Comparison of ENCODE assay signal across 8 mouse cellular contexts in the genomic region with DNA sequence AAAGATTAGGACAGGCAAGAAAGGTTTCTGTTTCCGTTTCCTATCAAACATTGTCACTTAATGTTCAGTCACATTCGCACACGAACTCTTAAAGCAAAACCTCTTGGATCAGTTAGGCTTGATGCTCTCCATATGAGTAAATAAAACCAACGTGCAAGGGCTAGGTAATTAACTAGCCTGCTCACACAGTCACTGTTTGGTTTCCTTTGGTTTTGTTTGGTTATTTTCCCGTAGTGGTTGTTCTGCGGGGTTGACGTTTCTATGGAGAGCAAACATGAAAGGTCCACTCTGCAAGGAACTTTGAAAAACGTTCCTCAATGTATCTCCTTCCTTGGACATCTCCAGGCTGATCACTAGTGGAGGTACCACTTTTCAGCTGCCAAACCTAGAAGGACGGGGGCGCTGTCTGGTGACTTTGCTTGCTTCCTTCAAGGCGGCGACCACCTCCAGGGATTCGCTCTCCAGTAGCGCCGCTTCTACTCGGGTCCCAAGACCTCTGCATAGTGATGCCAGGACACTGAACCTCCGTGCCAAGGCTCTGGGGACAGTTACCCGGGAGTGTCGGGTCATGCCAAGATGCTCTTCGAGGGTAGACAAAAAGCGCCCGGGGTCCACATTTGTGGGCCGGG. TPM values are rescaled to one million over a fixed set of nuclear protein-coding genes. Genes with fewer than 3 reads are reported as not detected.
DNase-seq lines count a peak whose midpoint lies in the region; ATAC-seq and TF ChIP-seq lines count a peak whose summit lies in the region.

No protein-coding gene starts in this region.

- peak overlapping the region; percentile 93 for H3K4me2 ChIP-seq in hindbrain, embryonic 15.5 days
- peak overlapping the region; percentile 89 for H3K4me2 ChIP-seq in midbrain, embryonic 11.5 days

- peaks cover 9% of the 10 kb centered on the region for H3K4me1 ChIP-seq in hindbrain, embryonic 15.5 days (replicated peaks)
- peaks cover 6% of the 10 kb centered on the region for H3K4me1 ChIP-seq in midbrain, embryonic 11.5 days (ENCODE audit: control insufficient read depth, insufficient read depth, low read length)

- no peaks in the 10 kb centered on the region for H3K36me3 ChIP-seq in hindbrain, embryonic 15.5 days
- H3K36me3 ChIP-seq in midbrain, embryonic 11.5 days (ENCODE audit: control insufficient read depth, insufficient read depth, low read length) = no peaks in the 10 kb centered on the region

- H3K4me3 ChIP-seq in gastrocnemius, adult 2 months = peak overlapping the region; percentile 81
- peak overlapping the region; percentile 56 for H3K4me3 ChIP-seq in hindbrain, embryonic 15.5 days
- H3K4me3 ChIP-seq in midbrain, embryonic 11.5 days (ENCODE audit: low read depth, low read length) = peak overlapping the region; percentile 71

- ATAC-seq in hindbrain, embryonic 15.5 days (ENCODE audit: low FRiP score, low read depth) = peak; percentile 87
- ATAC-seq in midbrain, embryonic 11.5 days (ENCODE audit: low FRiP score) = peak; percentile 85

- 2% methylated on average over 23 of the region's 23 CpGs for WGBS in hindbrain, embryonic 15.5 days
- 3% methylated on average over 23 of the region's 23 CpGs for WGBS in midbrain, embryonic 11.5 days

- peak; percentile 87 for DNase-seq in brain, adult 2 months (ENCODE audit: low read depth, low spot score)
- DNase-seq in cerebellum, postnatal 25 days = peak; percentile 81 to 84
- DNase-seq in gastrocnemius, adult 2 months = peak; percentile 54
- peak; percentile 66 to 77 for DNase-seq in left cerebral cortex, postnatal 25 days (ENCODE audit: low spot score in 2 of 2)
- peak; percentile 93 for DNase-seq in midbrain, embryonic 11.5 days (ENCODE audit: low spot score, missing footprints)
- peak; percentile 51 for DNase-seq in testis, postnatal 10 days (ENCODE audit: low spot score)
- DNase-seq in B cell, adult 2 months = no peak

- no peaks in the 10 kb centered on the region for H3K27me3 ChIP-seq in hindbrain, embryonic 15.5 days
- no peaks in the 10 kb centered on the region for H3K27me3 ChIP-seq in midbrain, embryonic 11.5 days (ENCODE audit: control insufficient read depth, insufficient read depth, low read length)

- peak overlapping the region; percentile 75 for H3K27ac ChIP-seq in gastrocnemius, adult 2 months
- peak overlapping the region; percentile 99 for H3K27ac ChIP-seq in hindbrain, embryonic 15.5 days (replicated peaks)
- peak overlapping the region; percentile 90 for H3K27ac ChIP-seq in midbrain, embryonic 11.5 days (ENCODE audit: low read depth, low read length)

- H3K9ac ChIP-seq in hindbrain, embryonic 15.5 days = peak overlapping the region; percentile 90
- H3K9ac ChIP-seq in midbrain, embryonic 11.5 days (ENCODE audit: low read length) = peak overlapping the region; percentile 80

- intact Hi-C loops in gastrocnemius, adult 2 months (cut with DNase I) = no loop called here
- intact Hi-C loops in left cerebral cortex, postnatal 25 days (cut with DNase I) = loop anchor here (2.0 to 5.0 kb wide), 2 partner anchors 92 to 786 kb away; no protein-coding TSS in a partner anchor

- TF ChIP-seq CTCF in gastrocnemius, adult 2 months (IDR thresholded peaks at IDR 0.05) = peak; percentile 36; the same call in 1 of the 2 replicates

- no peaks in the 10 kb centered on the region for H3K9me3 ChIP-seq in hindbrain, embryonic 15.5 days
- H3K9me3 ChIP-seq in midbrain, embryonic 11.5 days (ENCODE audit: control insufficient read depth, low read length) = no peaks in the 10 kb centered on the region

RNA-seq across cellular contexts. Expression of a gene that starts 0.7 kb away (rescaled TPM):
- total RNA-seq in gastrocnemius, adult 2 months (2021) = 1 to 10 TPM; 1.0 to 4.4 TPM
- 54.5 and 60.6 TPM in 2 replicates for polyA plus RNA-seq in hindbrain, embryonic 15.5 days (2015; fragmentation: Nextera tagmentation; extraction: Ambion mirVana)
- 10 to 100 TPM; 92.2 to 94.0 TPM for total RNA-seq in left cerebral cortex, postnatal 25 days (2021)
- 12.2 and 15.3 TPM in 2 replicates for polyA plus RNA-seq in midbrain, embryonic 11.5 days (2014; fragmentation: Nextera tagmentation; extraction: Ambion mirVana)

Comparison
In these comparisons a context has a peak if more than half of its experiments do, and no peak if none do; other contexts are left out.
1. DNase-seq: peak in brain, adult 2 months (single experiment), cerebellum, postnatal 25 days (2 of 2), gastrocnemius, adult 2 months (single experiment), left cerebral cortex, postnatal 25 days (2 of 2), midbrain, embryonic 11.5 days (single experiment) and testis, postnatal 10 days (single experiment); none in B cell, adult 2 months (0 of 2).
2. RNA of a gene that starts 0.7 kb away (total RNA-seq): 92.2 to 94.0 TPM in left cerebral cortex, postnatal 25 days; 1.0 to 4.4 TPM in gastrocnemius, adult 2 months; every median in the first group is over 10 times any median in the second.
3. Peak in every context shown above with its lines, with median percentiles within 50 percentile points of each other: H3K27ac ChIP-seq and H3K4me3 ChIP-seq.